Mouse (Mus musculus): ENCODE results near the gene Dvl1. TPM values are rescaled to one million over a fixed set of nuclear protein-coding genes. Genes with fewer than 3 reads are reported as not detected.
A peak's percentile ranks its signal among the peaks of the same experiment; 100 is the strongest.

Gene Dvl1
- total RNA-seq (2022), result 10 to 100 TPM; 71.0 to 91.3 (median 82.6) TPM

- peak; percentile 80 to 91 for DNase-seq (ENCODE audit: low spot score in 2 of 2)
Observed at GRCm38 (mm10) chr4:155846871-155847578, at the start of gene Dvl1. Gene Dvl1 (plus strand): TSS chr4:155847402.

- no peak for DNase-seq (ENCODE audit: low spot score in 2 of 2)
Observed at GRCm38 (mm10) chr4:155802075-155802474, 45.1 kb upstream of the Dvl1 start.

GRCm38 (mm10) chr4:155802741-155803339 is 44.4 kb upstream of the Dvl1 start, which contains the start of gene Mrpl20:
Gene Mrpl20 (plus strand): TSS chr4:155802878.
- DNase-seq (ENCODE audit: low spot score in 2 of 2), result no peak

GRCm38 (mm10) chr4:155803340-155804041 is 43.7 kb upstream of the Dvl1 start:
- peak; percentile 90 to 95 for DNase-seq (ENCODE audit: low spot score in 2 of 2)

GRCm38 (mm10) chr4:155807841-155808240 is 39.4 kb upstream of the Dvl1 start:
- no peak for DNase-seq (ENCODE audit: low spot score in 2 of 2)

- peak; percentile 90 to 91 for DNase-seq (ENCODE audit: low spot score in 2 of 2)
Observed at GRCm38 (mm10) chr4:155811929-155812664, 35.1 kb upstream of the Dvl1 start, which contains the start of gene Ccnl2. Gene Ccnl2 (plus strand): TSS chr4:155812489.

GRCm38 (mm10) chr4:155812665-155813181 is 34.5 kb upstream of the Dvl1 start:
- no peak for DNase-seq (ENCODE audit: low spot score in 2 of 2)

GRCm38 (mm10) chr4:155817533-155817932 is 29.7 kb upstream of the Dvl1 start:
- DNase-seq (ENCODE audit: low spot score in 2 of 2), result no peak

- no peak for DNase-seq (ENCODE audit: low spot score in 2 of 2)
Observed at GRCm38 (mm10) chr4:155821025-155821424, 26.2 kb upstream of the Dvl1 start.

- DNase-seq (ENCODE audit: low spot score in 2 of 2), result no peak
Observed at GRCm38 (mm10) chr4:155823443-155823842, 23.8 kb upstream of the Dvl1 start.

GRCm38 (mm10) chr4:155829866-155830265 is 17.3 kb upstream of the Dvl1 start:
- no peak for DNase-seq (ENCODE audit: low spot score in 2 of 2)

- DNase-seq (ENCODE audit: low spot score in 2 of 2), result no peak
Observed at GRCm38 (mm10) chr4:155830596-155830995, 16.6 kb upstream of the Dvl1 start.

GRCm38 (mm10) chr4:155831205-155831766 is 15.9 kb upstream of the Dvl1 start, which contains the start of gene Aurkaip1:
Gene Aurkaip1 (plus strand): TSS chr4:155831272.
- DNase-seq (ENCODE audit: low spot score in 2 of 2), result peak; percentile 91 to 95

GRCm38 (mm10) chr4:155831831-155832230 is 15.4 kb upstream of the Dvl1 start:
- peak in 1 of 2 experiments; percentile 26 for DNase-seq (ENCODE audit: low spot score in 2 of 2)

- no peak for DNase-seq (ENCODE audit: low spot score in 2 of 2)
Observed at GRCm38 (mm10) chr4:155832321-155832720, 14.9 kb upstream of the Dvl1 start.

- DNase-seq (ENCODE audit: low spot score in 2 of 2), result no peak
Observed at GRCm38 (mm10) chr4:155833234-155833633, 14.0 kb upstream of the Dvl1 start.

GRCm38 (mm10) chr4:155833836-155834235 is 13.4 kb upstream of the Dvl1 start:
- DNase-seq (ENCODE audit: low spot score in 2 of 2), result peak; percentile 66 to 70

GRCm38 (mm10) chr4:155837404-155838010 is 9.7 kb upstream of the Dvl1 start:
- DNase-seq (ENCODE audit: low spot score in 2 of 2), result no peak

- DNase-seq (ENCODE audit: low spot score in 2 of 2), result no peak
Observed at GRCm38 (mm10) chr4:155838187-155839153, 8.7 kb upstream of the Dvl1 start.

Measured in layer of hippocampus, adult 8-10 months (tissue).